Mouse (Mus musculus) hindbrain, embryonic 16.5 days (tissue): ENCODE data around the gene Bclaf1. TPM values are rescaled to one million over a fixed set of nuclear protein-coding genes. Genes with fewer than 3 reads are reported as not detected.

Experiments
- ATAC-seq: fragments of 200-750 bp; cut with Nextera tagmentation; 2 replicates; pipeline ENCODE4 v1.8.0; 2017; ENCODE audit warnings: moderate TSS enrichment, moderate library complexity
- H3K27ac ChIP-seq: fragments of 300-500 bp; sonication (generic); 2 replicates; pipeline ENCODE4 v1.5.1; 2014; ENCODE audit warnings: low read depth, mild to moderate bottlenecking, control low read depth, low read length, moderate library complexity
- H3K27me3 ChIP-seq: fragments of 300-500 bp; sonication (generic); replicated peaks from 2 replicates; pipeline ENCODE4 v1.6.1; 2014; ENCODE audit warnings: low read length; ENCODE audit not compliant: control insufficient read depth, insufficient read depth
- H3K36me3 ChIP-seq: fragments of 300-500 bp; sonication (generic); 2 replicates; pipeline ENCODE4 v1.6.1; 2014; ENCODE audit warnings: mild to moderate bottlenecking, low read length, moderate library complexity, mixed read lengths; ENCODE audit not compliant: control insufficient read depth, insufficient read depth
- H3K4me1 ChIP-seq: fragments of 300-500 bp; sonication (generic); 2 replicates; pipeline ENCODE4 v1.6.1; 2014; ENCODE audit warnings: low read depth, low read length; ENCODE audit not compliant: control insufficient read depth, insufficient read depth
- H3K4me2 ChIP-seq: fragments of 300-500 bp; sonication (generic); 2 replicates; pipeline ENCODE4 v1.6.1; 2014; ENCODE audit warnings: mild to moderate bottlenecking, low read length, control low read depth, moderate library complexity
- H3K4me3 ChIP-seq: fragments of 300-500 bp; sonication (generic); 2 replicates; pipeline ENCODE4 v1.5.1; 2014; ENCODE audit warnings: mild to moderate bottlenecking, low read length, control low read depth, moderate library complexity
- H3K9ac ChIP-seq: fragments of 300-500 bp; sonication (generic); 2 replicates; pipeline ENCODE4 v1.6.1; 2014; ENCODE audit warnings: low read depth, mild to moderate bottlenecking, control low read depth, low read length, moderate library complexity
- H3K9me3 ChIP-seq: fragments of 300-500 bp; sonication (generic); 2 replicates; pipeline ENCODE4 v1.6.1; 2014; ENCODE audit warnings: mild to moderate bottlenecking, low read length, moderate library complexity; ENCODE audit not compliant: control insufficient read depth
- WGBS: fragments of 180-500 bp; shearing (Covaris S2); extraction: QIAGEN DNeasy Blood & Tissue Kit; methylation state at CpG from one replicate; pipeline ENCODE4 v1.1.7; 2014; 5-methylcytosine and 5-hydroxymethylcytosine counted together
- microRNA-seq: library from miRNA; unstranded; fragments of <30 nt; microRNA quantifications from one replicate; pipeline ENCODE4, GENCODE M21; 2017
- polyA plus RNA-seq: library from polyadenylated mRNA; unstranded; fragments of >200 nt; fragmentation: Nextera tagmentation; extraction: Ambion mirVana; gene quantifications from 2 replicates; pipeline ENCODE4 v1.2.1, GENCODE M21; 2015

The Bclaf1 gene
- polyA plus RNA-seq, 1 experiment from 2014 or later, result 89.5 TPM

DNA sequence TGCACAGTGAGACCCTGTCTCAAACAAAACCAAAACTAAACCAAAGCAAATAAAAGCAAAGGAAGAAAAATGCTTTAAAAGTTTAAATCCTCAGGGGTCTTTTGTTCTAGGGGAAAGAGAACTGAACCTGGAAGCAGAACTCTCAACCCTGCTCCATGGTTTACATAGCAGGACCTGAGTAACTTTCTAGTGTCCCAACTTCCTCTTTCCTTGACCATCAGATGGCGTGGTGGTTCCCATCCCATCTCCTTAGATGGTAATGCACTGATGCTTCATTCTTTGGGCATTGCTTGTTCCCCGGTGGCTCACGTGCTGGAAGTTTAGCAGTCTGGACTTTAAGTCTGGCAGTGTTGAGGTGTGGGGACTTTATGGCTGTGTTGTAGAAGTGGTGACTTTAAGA, 69.1 kb downstream of the Bclaf1 start:
- H3K9ac ChIP-seq, result no peak overlapping the region
- H3K4me1 ChIP-seq, result peaks cover 3% of the 10 kb centered on the region; the same call in 1 of the 2 replicates
- H3K4me3 ChIP-seq, result no peak overlapping the region
- ATAC-seq, result no peak
- H3K4me2 ChIP-seq, result no peak overlapping the region
- H3K27ac ChIP-seq, result no peak overlapping the region
- no peaks in the 10 kb centered on the region for H3K9me3 ChIP-seq
- H3K36me3 ChIP-seq, result no peaks in the 10 kb centered on the region
- WGBS, result 88% methylated on average over 3 of the region's 3 CpGs
- no peaks in the 10 kb centered on the region for H3K27me3 ChIP-seq

GRCm38 (mm10) chr10:20382807-20383419, 70.6 kb downstream of the Bclaf1 start:
- H3K9ac ChIP-seq, result no peak overlapping the region
- 70% methylated on average over 6 of the region's 6 CpGs for WGBS
- H3K27ac ChIP-seq, result no peak overlapping the region
- H3K4me1 ChIP-seq, result peaks cover 3% of the 10 kb centered on the region; the same call in 1 of the 2 replicates
- H3K9me3 ChIP-seq, result no peaks in the 10 kb centered on the region
- H3K4me3 ChIP-seq, result no peak overlapping the region
- peak; percentile 92 for ATAC-seq
- H3K27me3 ChIP-seq, result no peaks in the 10 kb centered on the region
- H3K4me2 ChIP-seq, result no peak overlapping the region
- H3K36me3 ChIP-seq, result no peaks in the 10 kb centered on the region

DNA sequence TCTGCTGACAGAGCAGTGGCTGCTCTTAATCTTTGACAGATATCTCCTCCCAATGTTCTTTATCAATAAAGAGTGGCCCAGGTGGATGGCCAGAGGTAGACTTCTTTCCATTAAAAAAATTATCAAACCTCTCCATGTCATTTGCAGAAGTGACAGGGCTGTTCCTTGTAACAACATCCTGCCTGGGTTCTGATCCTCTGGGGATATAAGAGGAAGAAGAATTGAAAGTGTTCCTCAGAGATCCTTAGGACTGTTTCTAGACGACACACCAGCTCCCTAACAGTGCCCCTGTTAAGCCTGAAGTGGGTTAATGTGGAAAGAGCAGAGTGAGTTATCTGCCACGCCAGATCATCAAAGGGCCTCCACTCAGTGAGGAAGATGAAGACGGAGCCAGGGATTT, 78.3 kb downstream of the Bclaf1 start:
- no peak overlapping the region for H3K27ac ChIP-seq
- no peak for ATAC-seq
- H3K36me3 ChIP-seq, result no peaks in the 10 kb centered on the region
- no peak overlapping the region for H3K4me3 ChIP-seq
- no peak overlapping the region for H3K9ac ChIP-seq
- H3K4me2 ChIP-seq, result no peak overlapping the region
- H3K9me3 ChIP-seq, result no peaks in the 10 kb centered on the region
- H3K4me1 ChIP-seq, result no peaks in the 10 kb centered on the region
- H3K27me3 ChIP-seq, result no peaks in the 10 kb centered on the region
- 59% methylated on average over 3 of the region's 3 CpGs for WGBS

Small RNA genes lying within 50 kb of the gene (microRNA-seq; reads per million reads assigned to microRNA genes)
- gene Mir6413, result not detected

Other genes starting within 250 kb of the Bclaf1 start
- 10.0 and 11.2 TPM in 2 replicates for gene Map7, start 164.0 kb upstream of the Bclaf1 start, polyA plus RNA-seq
- 0.61 and 0.96 TPM in 2 replicates for gene Mtfr2, start 35.3 kb downstream of the Bclaf1 start, polyA plus RNA-seq